Mouse (Mus musculus) CH12.LX (cell line): ENCODE data around the gene Evc2.

ENCODE experiments used
- CTCF ChIP-seq, 2 experiments: IDR thresholded peaks in 1 of 2; conservative IDR thresholded peaks in 1 of 2; 2 replicates each; pipeline ENCODE4 v1.5.1; 2011 to 2012; ENCODE audit warnings: low read depth in 2 of 2, low read length in 2 of 2, improper control_type of control experiment in 1 of 2, inconsistent platforms in 1 of 2, mild to moderate bottlenecking in 1 of 2, moderate library complexity in 1 of 2
- ELF1 ChIP-seq: IDR thresholded peaks from 2 replicates; pipeline ENCODE4 v1.6.1; 2014; ENCODE audit warnings: low read depth, mild to moderate bottlenecking, inconsistent platforms, low read length, improper control_type of control experiment
- EP300 ChIP-seq: IDR thresholded peaks from 2 replicates; pipeline ENCODE4 v1.6.1; 2011; ENCODE audit warnings: low read length, improper control_type of control experiment
- ETS1 ChIP-seq: conservative IDR thresholded peaks from 2 replicates; pipeline ENCODE4 v1.6.1; 2012; ENCODE audit warnings: low read depth, mild to moderate bottlenecking, inconsistent platforms, low read length, improper control_type of control experiment, moderate library complexity
- JUN ChIP-seq: IDR thresholded peaks from 2 replicates; pipeline ENCODE4 v1.6.1; 2011; ENCODE audit warnings: low read depth, mild to moderate bottlenecking, low read length, improper control_type of control experiment, moderate library complexity; ENCODE audit not compliant: insufficient read depth
- MAX ChIP-seq: IDR thresholded peaks from 2 replicates; pipeline ENCODE4 v1.6.1; 2011; ENCODE audit warnings: low read length, improper control_type of control experiment
- MEF2A ChIP-seq: IDR thresholded peaks from 2 replicates; pipeline ENCODE4 v1.6.1; 2014; ENCODE audit warnings: low read depth, mild to moderate bottlenecking, inconsistent platforms, low read length, improper control_type of control experiment, borderline replicate concordance
- POLR2A ChIP-seq: IDR thresholded peaks from 2 replicates; pipeline ENCODE4 v1.6.1; 2011; ENCODE audit warnings: low read depth, mild to moderate bottlenecking, improper control_type of control experiment, low read length
- POLR2AphosphoS2 ChIP-seq: IDR thresholded peaks from 2 replicates; pipeline ENCODE4 v1.6.1; 2011; ENCODE audit warnings: low read depth, low read length, improper control_type of control experiment
- TCF12 ChIP-seq: IDR thresholded peaks from 2 replicates; pipeline ENCODE4 v1.6.1; 2014; ENCODE audit warnings: low read depth, mild to moderate bottlenecking, inconsistent platforms, low read length, improper control_type of control experiment
- UBTF ChIP-seq: IDR thresholded peaks from 2 replicates; pipeline ENCODE4 v1.6.1; 2012; ENCODE audit warnings: low read depth, mild to moderate bottlenecking, inconsistent platforms, low read length, improper control_type of control experiment, moderate library complexity
- ZC3H11A ChIP-seq: IDR thresholded peaks from 2 replicates; pipeline ENCODE4 v1.6.1; 2012; ENCODE audit warnings: low read depth, mild to moderate bottlenecking, inconsistent platforms, low read length, improper control_type of control experiment

DNA sequence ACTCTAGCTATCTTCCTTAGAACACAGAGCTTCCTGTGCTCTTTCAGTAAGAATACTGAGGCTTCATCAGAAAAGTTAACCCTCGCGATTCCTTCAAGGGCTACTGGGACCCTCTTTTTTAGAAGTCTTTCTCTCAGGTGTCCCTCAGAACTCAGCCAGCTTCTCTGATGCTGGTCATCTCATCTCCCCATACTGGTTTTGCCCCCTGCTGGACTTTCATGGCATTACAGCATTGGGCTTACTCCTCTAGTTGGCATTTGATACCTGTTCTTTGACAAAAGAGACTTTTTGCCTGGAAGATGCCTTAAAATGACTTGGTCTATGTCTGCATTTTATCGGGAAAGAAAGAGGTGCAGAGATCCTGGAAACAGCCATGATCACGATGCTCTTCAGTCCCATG is 16.1 kb downstream of the Evc2 start:
- no peak for TF ChIP-seq ETS1
- no peak for TF ChIP-seq MEF2A
- no peak for TF ChIP-seq TCF12
- TF ChIP-seq UBTF: no peak
- TF ChIP-seq ZC3H11A: peak; percentile 22; the same call in 1 of the 2 replicates
- no peak for TF ChIP-seq POLR2A
- no peak for TF ChIP-seq MAX
- TF ChIP-seq CTCF (conservative IDR thresholded peaks at IDR 0.05 in 1 of 2, IDR thresholded peaks at IDR 0.05 in 1 of 2; ENCODE audit: low read depth in 2 of 2, low read length in 2 of 2): peak; percentile 87 to 94
- no peak for TF ChIP-seq EP300
- no peak for TF ChIP-seq ELF1
- TF ChIP-seq POLR2AphosphoS2: no peak
- no peak for TF ChIP-seq JUN
